Mouse (Mus musculus) C2C12 (cell line): Measurements from ENCODE around the gene Spem1. TPM values are rescaled to one million over a fixed set of nuclear protein-coding genes. Genes with fewer than 3 reads are reported as not detected.

Source experiments
- H3K27me3 ChIP-seq: one replicate; pipeline ENCODE4 v1.6.1; 2011; ENCODE audit not compliant: control insufficient read depth, insufficient read depth, insufficient read length
- H3K36me3 ChIP-seq: one replicate; pipeline ENCODE4 v1.6.1; 2011; ENCODE audit not compliant: control insufficient read depth, insufficient read depth
- H3K4me3 ChIP-seq: one replicate; pipeline ENCODE4 v1.5.1; 2011; ENCODE audit warnings: mild to moderate bottlenecking, control low read depth; ENCODE audit not compliant: poor library complexity, insufficient read depth, severe bottlenecking
- H3K79me2 ChIP-seq: one replicate; pipeline ENCODE4 v1.6.1; 2011; ENCODE audit not compliant: control insufficient read depth, insufficient read depth
- H3K79me3 ChIP-seq: one replicate; pipeline ENCODE4 v1.6.1; 2011; ENCODE audit warnings: low read depth, control low read depth
- H3ac ChIP-seq: one replicate; pipeline ENCODE3; 2011; ENCODE audit warnings: low read depth; ENCODE audit not compliant: control insufficient read depth, insufficient read length
- CEBPB ChIP-seq: IDR thresholded peaks from one replicate; pipeline ENCODE4 v1.6.1; 2011; ENCODE audit warnings: low read depth, mild to moderate bottlenecking, control low read depth, moderate library complexity
- CTCF ChIP-seq: IDR thresholded peaks from one replicate; pipeline ENCODE4 v1.5.1; 2011; ENCODE audit not compliant: control insufficient read depth, insufficient read depth, insufficient read length
- FOSL1 ChIP-seq: IDR thresholded peaks from one replicate; pipeline ENCODE4 v1.8.0; 2011; ENCODE audit warnings: mild to moderate bottlenecking, low read length; ENCODE audit not compliant: poor library complexity, insufficient read depth, severe bottlenecking
- MAX ChIP-seq: IDR thresholded peaks from one replicate; pipeline ENCODE4 v1.6.1; 2011; ENCODE audit warnings: mild to moderate bottlenecking, control low read depth
- MYOD1 ChIP-seq: IDR thresholded peaks from one replicate; pipeline ENCODE4 v1.6.1; 2011; ENCODE audit warnings: low read depth; ENCODE audit not compliant: control insufficient read depth, insufficient read length
- MYOG ChIP-seq: IDR thresholded peaks from one replicate; pipeline ENCODE4 v1.6.1; 2011; ENCODE audit not compliant: control insufficient read depth, insufficient read length; ENCODE audit errors: extremely low read depth
- USF1 ChIP-seq: IDR thresholded peaks from one replicate; pipeline ENCODE4 v1.6.1; 2011; ENCODE audit warnings: low read depth, mild to moderate bottlenecking, control low read depth, moderate library complexity
- polyA plus RNA-seq: library from polyadenylated mRNA; unstranded; fragments of >200 nt; fragmentation: generic; extraction: Trizol; gene quantifications from one replicate; pipeline ENCODE4 v1.2.1, GENCODE M21; 2012; ENCODE audit warnings: missing spikeins

Gene Spem1
- polyA plus RNA-seq, 1 experiment, result not detected

GRCm38 (mm10) chr11:69803328-69803727 is 18.7 kb downstream of the Spem1 start:
- Histone ChIP-seq H3K79me3 (no peaks in the 10 kb centered on the region), H3K4me3 (peak overlapping the region; percentile 26), H3K27me3 (no peaks in the 10 kb centered on the region), H3K79me2 (no peaks in the 10 kb centered on the region), H3K36me3 (no peaks in the 10 kb centered on the region), H3ac (peak overlapping the region; percentile 67)
- no peak for TF ChIP-seq CEBPB
- TF ChIP-seq USF1, result no peak
- no peak for TF ChIP-seq MAX
- no peak for TF ChIP-seq MYOD1
- no peak for TF ChIP-seq FOSL1
- TF ChIP-seq CTCF, result no peak
- no peak for TF ChIP-seq MYOG

GRCm38 (mm10) chr11:69802648-69803105 is 19.3 kb downstream of the Spem1 start:
- no peaks in the 10 kb centered on the region for H3K79me3 ChIP-seq
- H3K79me2 ChIP-seq, result no peaks in the 10 kb centered on the region
- peak overlapping the region; percentile 34 for H3K4me3 ChIP-seq
- H3K36me3 ChIP-seq, result no peaks in the 10 kb centered on the region
- H3ac ChIP-seq, result peak overlapping the region; percentile 90
- no peaks in the 10 kb centered on the region for H3K27me3 ChIP-seq
- no peak for TF ChIP-seq MAX
- no peak for TF ChIP-seq CTCF
- no peak for TF ChIP-seq MYOG
- TF ChIP-seq CEBPB, result no peak
- no peak for TF ChIP-seq FOSL1
- no peak for TF ChIP-seq MYOD1

DNA sequence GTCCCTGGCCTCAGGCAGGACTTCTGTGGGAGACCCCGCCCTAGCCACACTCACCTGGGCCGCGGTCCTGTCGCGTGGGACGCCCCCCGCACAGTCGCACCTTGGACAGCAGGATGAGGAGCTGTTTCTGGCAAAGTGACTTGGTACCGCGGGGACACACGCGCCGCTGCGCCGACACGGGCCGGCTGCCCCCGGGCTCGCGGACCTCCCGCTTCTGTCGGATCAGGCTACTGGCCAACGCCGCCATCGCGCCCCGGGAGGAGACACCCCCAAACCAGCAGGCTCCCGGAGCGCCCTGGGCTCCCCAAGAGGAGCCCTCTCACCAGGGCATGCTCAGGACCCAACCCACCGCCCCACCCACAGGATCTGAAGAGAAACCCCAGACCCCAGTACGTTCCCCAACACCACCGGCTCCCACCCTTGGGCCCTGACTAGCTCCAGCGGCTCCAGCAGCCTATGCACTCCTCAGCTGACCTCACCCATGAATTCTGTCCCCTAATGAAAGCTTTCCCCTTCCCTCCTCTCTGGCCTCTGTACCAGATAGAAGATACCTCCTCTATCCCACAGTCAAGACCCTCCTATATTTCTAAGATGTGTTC is 20.5 kb downstream of the Spem1 start, which contains the start of gene Fgf11:
Gene Fgf11 (minus strand): TSS at position 479 of the 599 bp plus-strand sequence.
- Histone ChIP-seq H3K36me3 (no peaks in the 10 kb centered on the region), H3K79me2 (no peaks in the 10 kb centered on the region), H3ac (peak within 1 kb of the TSS; percentile 90), H3K27me3 (no peaks in the 10 kb centered on the region), H3K4me3 (peak within 1 kb of the TSS; percentile 34), H3K79me3 (no peaks in the 10 kb centered on the region)
- TF ChIP-seq USF1, result no peak
- no peak for TF ChIP-seq MYOD1
- TF ChIP-seq MYOG, result no peak
- no peak for TF ChIP-seq CEBPB
- no peak for TF ChIP-seq FOSL1

GRCm38 (mm10) chr11:69800392-69801197 is 21.4 kb downstream of the Spem1 start:
- Histone ChIP-seq H3K36me3 (no peaks in the 10 kb centered on the region), H3K27me3 (no peaks in the 10 kb centered on the region), H3K4me3 (peak overlapping the region; percentile 2), H3ac (peak overlapping the region; percentile 58), H3K79me3 (no peaks in the 10 kb centered on the region), H3K79me2 (no peaks in the 10 kb centered on the region)
- TF ChIP-seq USF1, result peak; percentile 36
- TF ChIP-seq CTCF, result no peak

- peak; percentile 83 for TF ChIP-seq MYOD1
- TF ChIP-seq MYOG, result no peak
- H3K79me2 ChIP-seq, result no peaks in the 10 kb centered on the region
- no peaks in the 10 kb centered on the region for H3K79me3 ChIP-seq
- H3K27me3 ChIP-seq, result no peaks in the 10 kb centered on the region
- H3K36me3 ChIP-seq, result no peaks in the 10 kb centered on the region
- H3K4me3 ChIP-seq, result peak overlapping the region; percentile 2
- H3ac ChIP-seq, result no peak overlapping the region
Observed at GRCm38 (mm10) chr11:69800138-69800391, 21.9 kb downstream of the Spem1 start.

- Histone ChIP-seq H3K27me3 (no peaks in the 10 kb centered on the region), H3K36me3 (no peaks in the 10 kb centered on the region), H3ac (no peak overlapping the region), H3K79me2 (no peaks in the 10 kb centered on the region), H3K79me3 (no peaks in the 10 kb centered on the region), H3K4me3 (peak overlapping the region; percentile 2)
- TF ChIP-seq MYOG (no peak), MAX (no peak), CEBPB (no peak), FOSL1 (no peak), USF1 (no peak), MYOD1 (no peak), CTCF (no peak)
Observed at GRCm38 (mm10) chr11:69799394-69800137, 22.4 kb downstream of the Spem1 start.
